Mouse (Mus musculus): ENCODE results near the gene Rundc1. TPM values are rescaled to one million over a fixed set of nuclear protein-coding genes. Genes with fewer than 3 reads are reported as not detected.
"Not testable (repeated sequence)": the region's sequence is repeated elsewhere in the genome, so short reads cannot be mapped to it uniquely, and the experiment has no call there.

The Rundc1 gene
- polyA plus RNA-seq, 1 experiment from 2014 or later, result 22.8 TPM

- DNase-seq (ENCODE audit: low spot score), result no peak
- peaks cover 24% of the 10 kb centered on the region for H3K27me3 ChIP-seq (ENCODE audit: low read depth, poor library complexity, severe bottlenecking)
- peak overlapping the region; percentile 80 for H3K27ac ChIP-seq (replicated peaks)
- H3K4me3 ChIP-seq, result peak overlapping the region; percentile 32
- peaks cover 79% of the 10 kb centered on the region for H3K4me1 ChIP-seq
- H3K9me3 ChIP-seq (replicated peaks), result no peaks in the 10 kb centered on the region
- peaks cover 45% of the 10 kb centered on the region for H3K36me3 ChIP-seq
- 74% methylated on average over 14 of the region's 14 CpGs for WGBS
Observed at GRCm38 (mm10) chr11:101462141-101462540, 37.3 kb downstream of the Rundc1 start.

- peak overlapping the region; percentile 32 for H3K4me3 ChIP-seq
- DNase-seq (ENCODE audit: low spot score), result peak; percentile 71
Observed at GRCm38 (mm10) chr11:101462583-101463440, 37.9 kb downstream of the Rundc1 start.

GRCm38 (mm10) chr11:101464211-101465100 is 39.6 kb downstream of the Rundc1 start, which contains the start of gene Rnd2:
Gene Rnd2 (plus strand): TSS chr11:101464999.
- 13% methylated on average over 12 of the region's 12 CpGs for WGBS
- H3K27ac ChIP-seq (replicated peaks), result peak within 1 kb of the TSS; percentile 82
- H3K4me1 ChIP-seq, result peaks cover 90% of the 10 kb centered on the region
- no peak for DNase-seq (ENCODE audit: low spot score)
- no peaks in the 10 kb centered on the region for H3K9me3 ChIP-seq (replicated peaks)
- peak within 1 kb of the TSS; percentile 68 for H3K4me3 ChIP-seq
- peaks cover 31% of the 10 kb centered on the region for H3K27me3 ChIP-seq (ENCODE audit: low read depth, poor library complexity, severe bottlenecking)
- peaks cover 27% of the 10 kb centered on the region for H3K36me3 ChIP-seq

More at GRCm38 (mm10) chr11:101462583-101463440, 37.9 kb downstream of the Rundc1 start:
- Histone ChIP-seq H3K36me3 (peaks cover 42% of the 10 kb centered on the region), H3K27ac (replicated peaks) (peak overlapping the region; percentile 80), H3K9me3 (replicated peaks) (no peaks in the 10 kb centered on the region), H3K4me1 (peaks cover 86% of the 10 kb centered on the region), H3K27me3 (ENCODE audit: low read depth, poor library complexity, severe bottlenecking) (peaks cover 27% of the 10 kb centered on the region)
- whole genome bisulfite sequencing, result 44% methylated on average over 13 of the region's 13 CpGs

- H3K4me1 ChIP-seq, result peaks cover 88% of the 10 kb centered on the region
- peaks cover 19% of the 10 kb centered on the region for H3K36me3 ChIP-seq
- H3K9me3 ChIP-seq (replicated peaks), result no peaks in the 10 kb centered on the region
- peak; percentile 60 for DNase-seq (ENCODE audit: low spot score)
- under 1% methylated on average over 51 of the region's 51 CpGs for whole genome bisulfite sequencing
- peak overlapping the region; percentile 82 for H3K27ac ChIP-seq (replicated peaks)
- H3K27me3 ChIP-seq (ENCODE audit: low read depth, poor library complexity, severe bottlenecking), result peaks cover 31% of the 10 kb centered on the region
- peak overlapping the region; percentile 68 for H3K4me3 ChIP-seq
Observed at GRCm38 (mm10) chr11:101465101-101465868, 40.4 kb downstream of the Rundc1 start.

- Histone ChIP-seq H3K27me3 (ENCODE audit: low read depth, poor library complexity, severe bottlenecking) (peaks cover 38% of the 10 kb centered on the region), H3K4me1 (peaks cover 93% of the 10 kb centered on the region), H3K9me3 (replicated peaks) (no peaks in the 10 kb centered on the region), H3K36me3 (peaks cover 21% of the 10 kb centered on the region), H3K4me3 (peak within 1 kb of the TSS; percentile 79), H3K27ac (replicated peaks) (peak within 1 kb of the TSS; percentile 82)
- peak; percentile 73 for DNase-seq (ENCODE audit: low spot score)
- WGBS, result 1% methylated on average over 60 of the region's 60 CpGs
Observed at GRCm38 (mm10) chr11:101465869-101466551, 41.1 kb downstream of the Rundc1 start, which contains the start of gene Vat1. Gene Vat1 (minus strand): TSS chr11:101466230.

- not testable (repeated sequence) for H3K9me3 ChIP-seq (replicated peaks); H3K27ac ChIP-seq (replicated peaks); DNase-seq (ENCODE audit: low spot score)
- 65% methylated on average over 5 of the region's 5 CpGs for WGBS
- Histone ChIP-seq H3K4me3 (peak overlapping the region; percentile 68), H3K27me3 (ENCODE audit: low read depth, poor library complexity, severe bottlenecking) (peaks cover 40% of the 10 kb centered on the region), H3K36me3 (peaks cover 21% of the 10 kb centered on the region), H3K4me1 (peaks cover 93% of the 10 kb centered on the region)
Observed at GRCm38 (mm10) chr11:101466552-101466950, 41.7 kb downstream of the Rundc1 start.

GRCm38 (mm10) chr11:101467477-101468262 is 42.8 kb downstream of the Rundc1 start:
- peak; percentile 86 for DNase-seq (ENCODE audit: low spot score)
- Histone ChIP-seq H3K27ac (replicated peaks) (peak overlapping the region; percentile 91), H3K4me3 (peak overlapping the region; percentile 79), H3K9me3 (replicated peaks) (no peaks in the 10 kb centered on the region), H3K4me1 (peaks cover 91% of the 10 kb centered on the region), H3K27me3 (ENCODE audit: low read depth, poor library complexity, severe bottlenecking) (peaks cover 40% of the 10 kb centered on the region), H3K36me3 (peaks cover 23% of the 10 kb centered on the region)
- WGBS, result under 1% methylated on average over 54 of the region's 54 CpGs

GRCm38 (mm10) chr11:101468263-101468688 is 43.4 kb downstream of the Rundc1 start:
- under 1% methylated on average over 31 of the region's 31 CpGs for WGBS
- no peaks in the 10 kb centered on the region for H3K9me3 ChIP-seq (replicated peaks)
- DNase-seq (ENCODE audit: low spot score), result peak; percentile 75
- H3K4me1 ChIP-seq, result peaks cover 85% of the 10 kb centered on the region
- peak overlapping the region; percentile 91 for H3K27ac ChIP-seq (replicated peaks)
- peaks cover 40% of the 10 kb centered on the region for H3K27me3 ChIP-seq (ENCODE audit: low read depth, poor library complexity, severe bottlenecking)
- H3K36me3 ChIP-seq, result peaks cover 23% of the 10 kb centered on the region
- peak overlapping the region; percentile 79 for H3K4me3 ChIP-seq

- no peaks in the 10 kb centered on the region for H3K9me3 ChIP-seq (replicated peaks)
- peak overlapping the region; percentile 79 for H3K4me3 ChIP-seq
- H3K27me3 ChIP-seq (ENCODE audit: low read depth, poor library complexity, severe bottlenecking), result peaks cover 40% of the 10 kb centered on the region
- WGBS, result 6% methylated on average over 13 of the region's 13 CpGs
- H3K4me1 ChIP-seq, result peaks cover 81% of the 10 kb centered on the region
- H3K36me3 ChIP-seq, result peaks cover 23% of the 10 kb centered on the region
- no peak for DNase-seq (ENCODE audit: low spot score)
- H3K27ac ChIP-seq (replicated peaks), result peak overlapping the region; percentile 91
Observed at GRCm38 (mm10) chr11:101468731-101469130, 43.8 kb downstream of the Rundc1 start.

- no peak for DNase-seq (ENCODE audit: low spot score)
- Histone ChIP-seq H3K9me3 (replicated peaks) (no peaks in the 10 kb centered on the region), H3K27me3 (ENCODE audit: low read depth, poor library complexity, severe bottlenecking) (peaks cover 36% of the 10 kb centered on the region), H3K27ac (replicated peaks) (0 out of 2 replicates have a peak overlapping the region, but pooled peaks have one; percentile 91), H3K4me3 (peak overlapping the region; percentile 79), H3K4me1 (peaks cover 77% of the 10 kb centered on the region), H3K36me3 (peaks cover 23% of the 10 kb centered on the region)
- WGBS, result 73% methylated on average over 4 of the region's 4 CpGs
Observed at GRCm38 (mm10) chr11:101469155-101469554, 44.3 kb downstream of the Rundc1 start.

- Histone ChIP-seq H3K27me3 (ENCODE audit: low read depth, poor library complexity, severe bottlenecking) (peaks cover 26% of the 10 kb centered on the region), H3K4me3 (peak overlapping the region; percentile 30; the same call in 1 of the 2 replicates), H3K36me3 (peaks cover 23% of the 10 kb centered on the region), H3K9me3 (replicated peaks) (no peaks in the 10 kb centered on the region), H3K27ac (replicated peaks) (peak overlapping the region; percentile 60), H3K4me1 (peaks cover 71% of the 10 kb centered on the region)
- WGBS, result 13% methylated on average over 7 of the region's 7 CpGs
- no peak for DNase-seq (ENCODE audit: low spot score)
Observed at GRCm38 (mm10) chr11:101470206-101470605, 45.3 kb downstream of the Rundc1 start.

All from midbrain, embryonic 10.5 days (tissue).